Mouse (Mus musculus): Measurements from ENCODE around the gene Slfn1. TPM values are rescaled to one million over a fixed set of nuclear protein-coding genes. Genes with fewer than 3 reads are reported as not detected.
"Not testable (repeated sequence)": the region's sequence is repeated elsewhere in the genome, so short reads cannot be mapped to it uniquely, and the experiment has no call there.

Slfn1 gene
- 0.27 and 0.34 TPM in 2 replicates for polyA plus RNA-seq (2012; rRNA removed)

- no peak for DNase-seq (ENCODE audit: low read depth)
Observed at GRCm38 (mm10) chr11:83116597-83117227, at the start of gene Slfn1. TSS of gene Slfn1 (plus strand) at chr11:83116849.

- no peak for DNase-seq (ENCODE audit: low read depth)
Observed at GRCm38 (mm10) chr11:83067982-83068694, 48.5 kb upstream of the Slfn1 start.

GRCm38 (mm10) chr11:83070321-83070970 lies 46.2 kb upstream of the Slfn1 start:
- DNase-seq (ENCODE audit: low read depth) = no peak

GRCm38 (mm10) chr11:83077714-83078422 lies 38.8 kb upstream of the Slfn1 start:
- no peak for DNase-seq (ENCODE audit: low read depth)

- DNase-seq (ENCODE audit: low read depth) = no peak
Observed at GRCm38 (mm10) chr11:83078423-83079140, 38.1 kb upstream of the Slfn1 start.

- DNase-seq (ENCODE audit: low read depth) = no peak
Observed at GRCm38 (mm10) chr11:83079487-83080199, 37.0 kb upstream of the Slfn1 start.

GRCm38 (mm10) chr11:83082741-83083473 lies 33.7 kb upstream of the Slfn1 start:
- no peak for DNase-seq (ENCODE audit: low read depth)

GRCm38 (mm10) chr11:83084161-83084560 lies 32.5 kb upstream of the Slfn1 start:
- no peak for DNase-seq (ENCODE audit: low read depth)

- no peak for DNase-seq (ENCODE audit: low read depth)
Observed at GRCm38 (mm10) chr11:83084761-83085160, 31.9 kb upstream of the Slfn1 start.

GRCm38 (mm10) chr11:83115138-83115537 lies 1.5 kb upstream of the Slfn1 start:
- DNase-seq (ENCODE audit: low read depth) = no peak

GRCm38 (mm10) chr11:83118056-83118455 lies 1.4 kb downstream of the Slfn1 start:
- DNase-seq (ENCODE audit: low read depth) = no peak

- no peak for DNase-seq (ENCODE audit: low read depth)
Observed at GRCm38 (mm10) chr11:83121131-83121685, 4.6 kb downstream of the Slfn1 start.

- no peak for DNase-seq (ENCODE audit: low read depth)
Observed at GRCm38 (mm10) chr11:83123198-83123597, 6.5 kb downstream of the Slfn1 start.

- no peak for DNase-seq (ENCODE audit: low read depth)
Observed at GRCm38 (mm10) chr11:83124906-83125305, 8.3 kb downstream of the Slfn1 start.

- not testable (repeated sequence) for DNase-seq (ENCODE audit: low read depth)
Observed at GRCm38 (mm10) chr11:83125633-83126032, 9.0 kb downstream of the Slfn1 start.

- DNase-seq (ENCODE audit: low read depth) = not testable (repeated sequence)
Observed at GRCm38 (mm10) chr11:83137253-83137652, 20.6 kb downstream of the Slfn1 start.

GRCm38 (mm10) chr11:83148939-83149338 lies 32.3 kb downstream of the Slfn1 start:
- not testable (repeated sequence) for DNase-seq (ENCODE audit: low read depth)
